Mouse (Mus musculus) frontal cortex, adult 2 months (tissue): Measurements from ENCODE around the gene Sh2d1b2. TPM values are rescaled to one million over a fixed set of nuclear protein-coding genes. Genes with fewer than 3 reads are reported as not detected.

Experiments used
- DNase-seq, 2 experiments: peaks; one replicate each; pipeline ENCODE4 v3.0.0; 2022; ENCODE audit warnings: low spot score in 1 of 2; ENCODE audit errors: extremely low spot score in 1 of 2
- polyA plus RNA-seq: library from polyadenylated mRNA; depleted of rRNA; stranded (reverse); fragments of >200 nt; gene quantifications from 2 replicates; pipeline ENCODE4 v1.2.3, GENCODE M21; 2012; rRNA removed

The Sh2d1b2 gene
- polyA plus RNA-seq, 1 experiment, result not detected

- DNase-seq, result no peak
These were observed 40.7 kb downstream of the Sh2d1b2 start for GRCm38 (mm10) chr1:170273252-170273651.

GRCm38 (mm10) chr1:170277016-170277415, 44.5 kb downstream of the Sh2d1b2 start, which contains the start of gene Sh2d1b1:
Gene Sh2d1b1, plus strand, starts transcription at chr1:170277320.
- DNase-seq, result no peak

DNA sequence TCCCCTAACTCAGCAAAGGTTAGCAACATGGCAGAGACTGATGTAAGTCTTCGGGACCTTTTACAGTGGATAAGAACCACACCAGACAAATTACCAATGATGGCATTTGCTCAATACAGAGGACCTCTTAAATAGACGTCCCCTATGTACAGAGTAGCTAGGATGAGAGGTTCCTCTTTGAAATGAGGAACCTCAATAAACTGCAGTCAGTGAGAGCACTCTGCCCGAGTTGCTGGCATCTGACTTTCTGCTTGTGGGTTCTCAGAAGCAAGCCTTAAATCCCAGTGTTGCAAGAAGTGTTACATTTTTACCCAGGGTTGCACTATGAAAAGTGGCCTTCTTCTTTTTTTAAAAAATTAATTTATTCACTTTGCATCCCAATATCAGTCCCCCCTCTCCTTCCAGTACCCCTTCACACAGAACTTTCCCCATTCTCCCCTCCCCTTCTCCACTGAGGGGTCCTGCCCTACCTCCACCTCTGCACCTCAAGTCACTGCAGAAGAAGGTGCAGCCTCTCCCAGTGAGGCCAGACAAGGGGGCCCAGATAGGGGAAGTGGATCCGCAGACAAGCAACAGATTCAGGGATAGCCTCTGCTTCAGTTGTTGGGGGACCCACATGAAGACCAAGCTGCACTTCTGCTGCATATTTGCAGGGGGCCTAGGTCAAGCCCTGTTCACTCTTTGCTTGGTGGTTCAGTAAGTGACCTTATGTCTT, 50.0 kb downstream of the Sh2d1b2 start:
- no peak for DNase-seq

GRCm38 (mm10) chr1:170292239-170292951, 59.8 kb downstream of the Sh2d1b2 start:
- DNase-seq, result peak; percentile 28 to 85

- no peak for DNase-seq
These were observed 60.7 kb downstream of the Sh2d1b2 start for GRCm38 (mm10) chr1:170293257-170293656.

DNA sequence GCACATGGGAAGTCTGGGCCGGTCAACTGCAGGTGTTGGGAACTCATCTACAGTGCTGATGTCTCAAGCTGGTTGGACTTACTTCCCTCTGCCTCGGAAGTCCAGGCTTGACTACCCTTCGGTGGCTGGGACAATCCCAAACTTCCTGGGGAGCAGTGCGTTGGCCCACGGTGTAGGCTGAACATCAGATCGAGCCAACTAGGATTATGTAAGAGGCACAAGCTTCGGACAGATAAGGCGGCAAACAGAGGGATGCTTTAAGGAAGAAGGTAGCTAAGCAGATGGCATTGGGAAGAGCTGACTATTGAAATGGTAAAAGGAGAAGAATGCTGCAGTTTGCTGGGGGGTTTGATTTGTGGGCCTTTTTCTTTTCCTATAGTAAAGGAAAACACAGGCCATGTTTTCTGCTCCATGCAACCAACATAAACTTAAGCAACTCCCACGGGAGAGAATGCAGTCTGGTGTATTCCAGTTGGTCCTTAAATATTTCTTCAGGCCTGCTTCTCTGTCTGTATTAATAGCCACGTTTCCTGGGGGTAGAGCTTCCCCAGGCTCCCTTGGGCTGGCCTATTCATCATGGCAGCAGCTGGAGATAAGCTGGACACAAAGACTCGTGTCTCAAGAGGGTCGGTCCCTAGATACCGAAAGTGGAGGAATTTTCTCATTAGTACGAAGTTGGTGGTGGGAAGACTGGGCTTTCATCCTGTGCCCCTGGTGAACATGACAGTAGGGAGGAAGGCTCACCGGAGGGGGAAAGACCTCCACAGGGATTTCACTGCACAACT, 62.4 kb downstream of the Sh2d1b2 start:
- peak in 1 of 2 experiments; percentile 54 for DNase-seq

DNA sequence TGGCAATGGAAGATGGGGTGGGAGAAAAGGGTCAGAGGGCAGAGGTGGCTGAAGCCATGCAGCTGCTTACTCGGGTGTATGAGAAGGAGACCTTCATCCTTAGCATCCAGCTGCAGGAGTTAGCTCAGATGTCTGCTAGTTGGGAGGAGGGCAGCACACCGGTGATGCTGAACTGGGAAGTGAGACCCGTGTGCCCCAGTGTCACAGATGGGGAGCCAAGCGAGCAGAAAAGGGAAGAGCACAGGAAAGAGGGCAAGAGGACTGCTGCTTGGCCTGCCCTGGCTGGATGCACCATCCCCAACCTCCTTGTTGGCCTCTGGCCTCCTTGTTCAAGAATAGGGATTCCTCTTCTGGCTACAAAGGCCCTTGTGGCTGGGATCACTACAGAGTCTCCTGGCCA, 66.9 kb downstream of the Sh2d1b2 start:
- no peak for DNase-seq

- no peak for DNase-seq
These were observed 69.1 kb downstream of the Sh2d1b2 start for GRCm38 (mm10) chr1:170301686-170302085.

GRCm38 (mm10) chr1:170302456-170302855, 69.9 kb downstream of the Sh2d1b2 start:
- no peak for DNase-seq

- DNase-seq, result no peak
These were observed 70.6 kb downstream of the Sh2d1b2 start for GRCm38 (mm10) chr1:170303103-170303502.

Other genes starting within 250 kb of the Sh2d1b2 start
- gene Ddr2, start 122.0 kb upstream of the Sh2d1b2 start, polyA plus RNA-seq, result 4.8 and 5.9 TPM in 2 replicates
- 42.6 and 43.6 TPM in 2 replicates for gene Uap1, start 57.8 kb upstream of the Sh2d1b2 start, polyA plus RNA-seq
- gene Uhmk1, start 17.4 kb upstream of the Sh2d1b2 start, polyA plus RNA-seq, result 75.1 and 75.6 TPM in 2 replicates
- gene Sh2d1b1, start 44.6 kb downstream of the Sh2d1b2 start, polyA plus RNA-seq, result 0.06 TPM in 1 of 2 replicates, not detected in the other
- gene Gm7694, start 73.6 kb downstream of the Sh2d1b2 start, polyA plus RNA-seq, result 6.2 and 7.2 TPM in 2 replicates
- not detected in 2 replicates for gene Spata46, start 76.1 kb downstream of the Sh2d1b2 start, polyA plus RNA-seq